Mouse (Mus musculus): ENCODE results near the gene 1700025G04Rik. TPM values are rescaled to one million over a fixed set of nuclear protein-coding genes. Genes with fewer than 3 reads are reported as not detected.
A peak's percentile ranks its signal among the peaks of the same experiment; 100 is the strongest.

Gene 1700025G04Rik
- polyA plus RNA-seq, 1 experiment from 2014 or later, result 20.6 TPM

- no peak for ATAC-seq (ENCODE audit: low FRiP score, low TSS enrichment)
- no peak overlapping the region for H3K4me2 ChIP-seq (replicated peaks; ENCODE audit: low read depth)
- H3K27ac ChIP-seq (replicated peaks), result no peak overlapping the region
- no peaks in the 10 kb centered on the region for H3K27me3 ChIP-seq (ENCODE audit: control insufficient read depth, insufficient read depth, low read length)
- no peaks in the 10 kb centered on the region for H3K9me3 ChIP-seq (ENCODE audit: control insufficient read depth, low read length)
- no peaks in the 10 kb centered on the region for H3K4me1 ChIP-seq (replicated peaks; ENCODE audit: control insufficient read depth, insufficient read depth)
- no peak overlapping the region for H3K4me3 ChIP-seq (ENCODE audit: low read depth, low read length)
- H3K9ac ChIP-seq (ENCODE audit: low read length), result no peak overlapping the region
- TF ChIP-seq EP300 (optimal IDR thresholded peaks at IDR 0.05) (no peak), CTCF (IDR thresholded peaks at IDR 0.05; ENCODE audit: low read depth) (peak; percentile 51)
- no peaks in the 10 kb centered on the region for H3K36me3 ChIP-seq (ENCODE audit: control insufficient read depth, insufficient read depth, low read length)
- DNase-seq (ENCODE audit: low spot score), result peak; percentile 21
- 55% methylated on average over 20 of the region's 20 CpGs for whole genome bisulfite sequencing
Measured at GRCm38 (mm10) chr1:151861334-151861995, 228.5 kb downstream of the 1700025G04Rik start.

- ATAC-seq (ENCODE audit: low FRiP score, low TSS enrichment) (no peak), DNase-seq (ENCODE audit: low spot score) (no peak)
- H3K4me1 ChIP-seq (replicated peaks; ENCODE audit: control insufficient read depth, insufficient read depth), result no peaks in the 10 kb centered on the region
- 100% methylated on average over 1 of the region's 1 CpGs for WGBS
- no peaks in the 10 kb centered on the region for H3K9me3 ChIP-seq (ENCODE audit: control insufficient read depth, low read length)
- H3K9ac ChIP-seq (ENCODE audit: low read length), result no peak overlapping the region
- H3K36me3 ChIP-seq (ENCODE audit: control insufficient read depth, insufficient read depth, low read length), result no peaks in the 10 kb centered on the region
- TF ChIP-seq CTCF (IDR thresholded peaks at IDR 0.05; ENCODE audit: low read depth) (no peak), EP300 (optimal IDR thresholded peaks at IDR 0.05) (no peak)
- H3K4me3 ChIP-seq (ENCODE audit: low read depth, low read length), result no peak overlapping the region
- no peaks in the 10 kb centered on the region for H3K27me3 ChIP-seq (ENCODE audit: control insufficient read depth, insufficient read depth, low read length)
- H3K4me2 ChIP-seq (replicated peaks; ENCODE audit: low read depth), result no peak overlapping the region
- no peak overlapping the region for H3K27ac ChIP-seq (replicated peaks)
Measured at GRCm38 (mm10) chr1:151858474-151858873, 231.5 kb downstream of the 1700025G04Rik start.

- WGBS, result 52% methylated on average over 1 of the region's 1 CpGs
- no peaks in the 10 kb centered on the region for H3K9me3 ChIP-seq (ENCODE audit: control insufficient read depth, low read length)
- no peak overlapping the region for H3K4me3 ChIP-seq (ENCODE audit: low read depth, low read length)
- H3K4me2 ChIP-seq (replicated peaks; ENCODE audit: low read depth), result no peak overlapping the region
- no peaks in the 10 kb centered on the region for H3K4me1 ChIP-seq (replicated peaks; ENCODE audit: control insufficient read depth, insufficient read depth)
- no peak overlapping the region for H3K9ac ChIP-seq (ENCODE audit: low read length)
- no peak for ATAC-seq (ENCODE audit: low FRiP score, low TSS enrichment)
- H3K27me3 ChIP-seq (ENCODE audit: control insufficient read depth, insufficient read depth, low read length), result no peaks in the 10 kb centered on the region
- DNase-seq (ENCODE audit: low spot score), result no peak
- no peaks in the 10 kb centered on the region for H3K36me3 ChIP-seq (ENCODE audit: control insufficient read depth, insufficient read depth, low read length)
- H3K27ac ChIP-seq (replicated peaks), result no peak overlapping the region
- TF ChIP-seq CTCF (IDR thresholded peaks at IDR 0.05; ENCODE audit: low read depth) (no peak), EP300 (optimal IDR thresholded peaks at IDR 0.05) (no peak)
Measured at GRCm38 (mm10) chr1:151855561-151855960, 234.4 kb downstream of the 1700025G04Rik start.

GRCm38 (mm10) chr1:151851976-151852375 is 237.9 kb downstream of the 1700025G04Rik start:
- Histone ChIP-seq H3K27me3 (ENCODE audit: control insufficient read depth, insufficient read depth, low read length) (no peaks in the 10 kb centered on the region), H3K9me3 (ENCODE audit: control insufficient read depth, low read length) (no peaks in the 10 kb centered on the region), H3K36me3 (ENCODE audit: control insufficient read depth, insufficient read depth, low read length) (no peaks in the 10 kb centered on the region), H3K4me2 (replicated peaks; ENCODE audit: low read depth) (no peak overlapping the region), H3K9ac (ENCODE audit: low read length) (no peak overlapping the region), H3K4me3 (ENCODE audit: low read depth, low read length) (no peak overlapping the region), H3K4me1 (replicated peaks; ENCODE audit: control insufficient read depth, insufficient read depth) (no peaks in the 10 kb centered on the region), H3K27ac (replicated peaks) (no peak overlapping the region)
- WGBS, result 72% methylated on average over 3 of the region's 3 CpGs
- DNase-seq (ENCODE audit: low spot score), result no peak
- no peak for TF ChIP-seq EP300 (optimal IDR thresholded peaks at IDR 0.05)
- TF ChIP-seq CTCF (IDR thresholded peaks at IDR 0.05; ENCODE audit: low read depth), result no peak
- no peak for ATAC-seq (ENCODE audit: low FRiP score, low TSS enrichment)

- H3K4me2 ChIP-seq (replicated peaks; ENCODE audit: low read depth), result no peak overlapping the region
- 86% methylated on average over 20 of the region's 20 CpGs for WGBS
- TF ChIP-seq EP300 (optimal IDR thresholded peaks at IDR 0.05) (no peak), CTCF (IDR thresholded peaks at IDR 0.05; ENCODE audit: low read depth) (peak; percentile 40)
- no peaks in the 10 kb centered on the region for H3K36me3 ChIP-seq (ENCODE audit: control insufficient read depth, insufficient read depth, low read length)
- no peak overlapping the region for H3K9ac ChIP-seq (ENCODE audit: low read length)
- DNase-seq (ENCODE audit: low spot score) (no peak), ATAC-seq (ENCODE audit: low FRiP score, low TSS enrichment) (no peak)
- H3K27ac ChIP-seq (replicated peaks), result no peak overlapping the region
- H3K27me3 ChIP-seq (ENCODE audit: control insufficient read depth, insufficient read depth, low read length), result no peaks in the 10 kb centered on the region
- H3K4me1 ChIP-seq (replicated peaks; ENCODE audit: control insufficient read depth, insufficient read depth), result no peaks in the 10 kb centered on the region
- no peak overlapping the region for H3K4me3 ChIP-seq (ENCODE audit: low read depth, low read length)
- no peaks in the 10 kb centered on the region for H3K9me3 ChIP-seq (ENCODE audit: control insufficient read depth, low read length)
Measured at GRCm38 (mm10) chr1:151851051-151851848, 238.7 kb downstream of the 1700025G04Rik start.
